Mouse (Mus musculus) B cell, adult 67 days (primary cell): ENCODE results near the gene Gprin1. TPM values are rescaled to one million over a fixed set of nuclear protein-coding genes. Genes with fewer than 3 reads are reported as not detected.

Experiments
- total RNA-seq, 2 experiments: library from RNA; stranded (reverse); gene quantifications; 4 replicates each; pipeline ENCODE4 v1.2.4; 2023

Gene Gprin1
- total RNA-seq, result not detected

DNA sequence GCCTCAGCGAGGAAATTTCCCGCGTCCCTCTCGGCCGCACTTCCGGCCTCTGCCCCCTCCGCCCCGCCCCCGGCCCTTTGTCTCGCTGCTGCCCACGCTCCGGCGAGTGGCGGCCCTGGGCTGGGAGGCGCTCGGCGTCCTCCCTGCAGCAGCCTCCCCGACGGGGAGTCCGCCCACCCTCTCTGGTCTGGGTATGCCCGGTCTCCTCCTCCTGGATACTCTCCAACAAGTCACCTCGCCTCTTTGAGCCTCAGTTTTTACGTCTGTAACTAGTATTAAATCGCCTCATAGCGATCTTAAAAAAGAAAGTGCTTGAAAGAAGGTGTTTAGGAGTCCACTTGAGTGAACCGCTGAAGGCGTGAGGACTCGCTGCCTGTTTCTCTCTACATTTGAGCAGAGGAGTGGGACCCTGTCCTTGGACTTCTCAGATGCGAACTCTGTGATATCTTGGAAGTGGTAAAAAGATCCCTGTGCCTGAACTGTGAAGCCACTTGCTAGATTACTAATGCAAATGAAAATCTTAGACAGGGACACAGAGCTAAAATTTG is at the start of gene Gprin1:
Gene Gprin1 (minus strand): TSS at position 11 of the 548 bp plus-strand sequence.

DNA sequence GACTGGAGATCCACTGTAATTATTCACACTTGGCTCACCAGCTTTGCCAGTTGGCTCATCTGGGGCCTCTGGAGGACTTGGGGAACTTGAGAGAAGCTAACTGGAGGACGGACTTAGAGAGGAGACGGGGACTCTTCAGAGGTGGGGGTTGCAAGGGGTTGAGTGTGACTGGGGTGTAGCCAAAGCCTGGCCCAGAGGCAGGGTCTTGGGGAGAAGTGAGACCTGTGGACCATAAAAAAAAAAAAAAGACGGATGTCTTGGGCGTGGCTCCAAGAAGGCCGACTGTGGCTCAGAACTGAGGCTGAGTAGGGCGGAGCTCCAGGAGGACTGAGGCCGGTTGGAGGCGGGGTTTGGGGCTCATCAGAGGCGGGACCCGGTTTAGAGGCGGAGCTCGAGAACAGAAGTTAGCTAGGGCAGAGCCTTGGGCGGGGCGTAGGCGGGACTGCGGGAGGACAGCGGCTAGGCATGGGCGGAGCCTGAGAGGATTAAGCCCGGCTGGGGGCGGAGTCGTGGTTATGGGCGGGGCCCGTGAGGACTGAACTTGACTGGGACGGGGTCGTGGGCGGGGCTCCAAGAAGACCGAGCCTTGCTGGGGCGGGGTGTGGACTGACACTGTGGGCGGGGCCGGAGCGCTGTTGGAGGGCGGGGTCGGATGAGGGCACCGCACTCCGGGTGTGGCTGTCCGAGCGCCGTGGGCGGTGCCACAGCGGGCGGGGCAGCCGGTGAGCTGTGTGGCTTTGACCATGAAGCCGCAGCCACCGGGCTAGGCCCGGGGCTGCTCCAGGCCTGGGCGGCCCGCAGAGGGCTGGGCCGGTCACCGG is 39.3 kb upstream of the Gprin1 start, which contains the start of gene Tspan17:
Gene Tspan17 (plus strand): TSS at position 638 of the 821 bp plus-strand sequence.

DNA sequence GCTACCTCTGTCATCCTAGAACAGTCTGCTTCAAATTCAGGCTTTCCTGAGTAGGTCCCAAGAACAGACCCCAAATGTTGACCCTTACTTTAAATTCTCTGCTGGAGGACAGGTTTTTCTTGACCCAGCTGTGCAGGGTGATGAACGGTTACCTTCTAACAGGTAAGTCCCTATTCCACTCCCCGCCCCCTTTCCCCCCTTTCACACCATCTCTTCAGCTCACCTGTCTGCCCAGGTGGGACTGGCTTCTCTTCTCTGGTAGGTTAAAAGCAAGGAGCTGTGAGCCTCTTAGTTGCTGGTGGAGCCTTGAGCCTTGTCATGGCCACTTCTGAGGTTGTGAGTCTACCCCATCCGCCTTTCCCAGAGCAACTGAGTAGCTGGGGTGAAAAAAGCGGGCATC is 34.0 kb upstream of the Gprin1 start, which contains the start of gene Eif4e1b:
Gene Eif4e1b (plus strand): TSS at position 301 of the 400 bp plus-strand sequence.

DNA sequence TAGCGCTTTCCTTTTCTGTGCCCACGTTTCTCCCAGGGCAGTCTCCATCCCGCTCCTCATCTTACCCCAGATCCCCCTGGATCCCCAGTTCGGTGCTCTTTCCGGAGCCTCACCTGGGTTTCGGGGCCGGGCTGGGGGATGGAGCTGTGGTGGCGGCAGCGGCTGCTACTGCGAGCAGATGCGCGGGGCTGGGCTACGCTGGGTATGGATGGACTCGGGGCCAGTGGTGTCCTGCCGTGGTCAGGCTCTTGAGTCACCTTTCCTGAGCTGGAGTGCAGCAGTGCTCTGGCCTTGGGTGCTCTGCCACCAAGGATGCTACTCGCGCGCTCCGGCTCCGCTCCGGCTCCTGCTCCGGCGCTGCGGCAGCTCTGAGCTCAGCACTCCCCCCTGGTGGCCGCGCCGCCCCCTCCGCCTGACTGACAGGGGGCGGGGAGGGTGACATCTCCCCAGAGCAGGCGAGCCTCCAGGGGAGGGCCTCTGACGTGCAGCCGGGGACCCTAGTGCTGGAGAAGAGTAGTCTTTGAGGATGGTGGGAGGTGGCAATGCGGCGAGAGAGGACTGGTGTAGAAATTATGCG is 16.6 kb upstream of the Gprin1 start, which contains the start of gene Sncb:
Gene Sncb (minus strand): TSS at position 404 of the 577 bp plus-strand sequence.

DNA sequence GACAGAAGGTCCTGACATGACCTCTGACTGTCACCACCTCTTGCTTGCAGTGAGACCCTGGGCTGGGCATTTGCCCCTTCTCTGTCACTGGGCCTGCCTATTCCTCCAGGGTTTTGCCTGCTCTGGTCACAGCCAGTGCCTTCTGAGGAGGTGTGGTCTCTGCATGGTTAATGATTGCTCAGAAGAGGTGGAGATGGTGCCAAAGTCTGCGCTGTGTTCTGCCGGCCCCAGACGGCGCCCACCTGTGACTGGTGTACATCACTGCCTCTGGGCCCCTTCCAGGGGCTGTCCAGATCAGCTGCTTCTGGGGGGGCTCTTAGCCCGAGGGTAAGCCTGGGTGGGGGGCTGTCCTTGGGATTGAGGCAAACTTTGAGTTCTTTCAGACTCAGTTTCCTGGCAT is 48.4 kb downstream of the Gprin1 start, which contains the start of gene Cdhr2:
Gene Cdhr2 (plus strand): TSS at position 219 of the 400 bp plus-strand sequence.

DNA sequence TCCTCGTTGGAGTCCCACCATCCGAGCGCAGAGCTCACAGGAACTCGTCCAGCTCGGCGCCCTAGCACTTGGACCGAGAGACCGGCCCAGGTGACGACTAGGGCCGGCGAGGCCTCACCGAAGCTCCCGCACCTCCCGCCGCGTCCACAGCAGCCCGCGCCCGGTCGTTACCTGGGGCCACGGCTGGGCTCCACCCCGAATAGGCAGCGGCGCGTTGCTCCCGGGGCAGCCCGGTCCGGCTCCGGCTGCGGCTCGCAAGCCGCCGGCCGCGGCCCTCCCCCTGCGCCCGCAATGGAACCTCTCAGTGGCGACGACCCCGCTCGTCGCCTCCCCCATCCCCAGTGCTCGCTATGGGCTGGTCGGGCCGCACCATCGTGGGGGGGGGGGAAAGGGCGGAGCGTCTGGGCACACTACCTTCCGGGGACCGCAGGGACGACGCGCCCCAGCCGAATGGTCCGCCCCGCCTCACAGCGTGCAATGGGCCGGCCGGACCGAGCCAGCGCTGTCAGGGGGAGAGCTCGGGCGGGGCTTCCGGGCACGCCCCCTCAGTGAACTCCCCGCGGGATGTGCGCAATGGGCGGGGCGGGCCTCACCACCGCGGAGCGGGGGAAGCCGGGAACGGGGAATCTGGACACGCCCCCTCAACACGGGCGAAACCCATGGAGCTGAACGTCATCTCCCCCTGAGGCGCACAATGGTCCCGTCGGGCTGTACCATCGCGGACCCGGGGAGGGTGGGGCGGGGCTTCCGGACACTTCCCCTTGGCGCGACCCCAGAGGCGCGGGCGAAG is 55.9 kb downstream of the Gprin1 start, which contains the start of gene Rnf44:
Gene Rnf44 (minus strand): TSS at position 350 of the 790 bp plus-strand sequence.

Other genes with a start within 250 kb of the Gprin1 start
- 10 to 100 TPM; 26.3 to 31.4 TPM for gene Simc1, start 246.1 kb downstream of the Gprin1 start, total RNA-seq
- 10 to 100 TPM; 37.8 to 44.3 TPM for gene 4833439L19Rik, start 184.4 kb downstream of the Gprin1 start, total RNA-seq
- 10 to 100 TPM; 11.8 to 12.7 TPM for gene Arl10, start 174.9 kb downstream of the Gprin1 start, total RNA-seq
- gene Nop16, start 159.8 kb downstream of the Gprin1 start, total RNA-seq, result 10 to 100 TPM; 17.5 to 23.9 TPM
- gene Higd2a, start 159.7 kb downstream of the Gprin1 start, total RNA-seq, result 10 to 100 TPM; 56.7 to 59.0 TPM
- gene Cltb, start 138.5 kb downstream of the Gprin1 start, total RNA-seq, result 10 to 100 TPM; 13.7 to 20.8 TPM
- 10 to 100 TPM; 63.6 to 74.8 TPM for gene Faf2, start 128.1 kb downstream of the Gprin1 start, total RNA-seq
- gene Rnf44, start 56.0 kb downstream of the Gprin1 start, total RNA-seq, result 100 to 1,000 TPM; 265 to 275 TPM
- not detected for gene Cdhr2, start 48.4 kb downstream of the Gprin1 start, total RNA-seq
- not detected for gene Sncb, start 16.7 kb upstream of the Gprin1 start, total RNA-seq
- gene Eif4e1b, start 34.1 kb upstream of the Gprin1 start, total RNA-seq, result not detected
- 1 to 10 TPM; 7.6 to 8.8 TPM for gene Tspan17, start 39.5 kb upstream of the Gprin1 start, total RNA-seq
- gene Unc5a, start 199.5 kb upstream of the Gprin1 start, total RNA-seq, result 1 to 10 TPM in 1 of 2 experiments, not detected in 1; 1.8 TPM